Mouse (Mus musculus) intestine, embryonic 15.5 days (tissue): ENCODE results near the gene Ahcyl1. TPM values are rescaled to one million over a fixed set of nuclear protein-coding genes. Genes with fewer than 3 reads are reported as not detected.
A peak's percentile ranks its signal among the peaks of the same experiment; 100 is the strongest.

Experiments used
- ATAC-seq: fragments of 200-750 bp; cut with Nextera tagmentation; 2 replicates; pipeline ENCODE4 v1.8.0; 2017; ENCODE audit warnings: moderate TSS enrichment, moderate library complexity
- H3K27ac ChIP-seq: fragments of 300-500 bp; sonication (generic); 2 replicates; pipeline ENCODE4 v1.5.1; 2015; ENCODE audit warnings: mild to moderate bottlenecking, inconsistent platforms
- H3K27me3 ChIP-seq: fragments of 300-500 bp; sonication (generic); replicated peaks from 2 replicates; pipeline ENCODE4 v1.6.1; 2015; ENCODE audit warnings: inconsistent platforms
- H3K36me3 ChIP-seq: fragments of 300-500 bp; sonication (generic); 2 replicates; pipeline ENCODE4 v1.6.1; 2015; ENCODE audit warnings: inconsistent platforms
- H3K4me1 ChIP-seq: fragments of 300-500 bp; sonication (generic); replicated peaks from 2 replicates; pipeline ENCODE4 v1.6.1; 2015; ENCODE audit warnings: inconsistent platforms
- H3K4me2 ChIP-seq: fragments of 300-500 bp; sonication (generic); replicated peaks from 2 replicates; pipeline ENCODE4 v1.6.1; 2015; ENCODE audit warnings: mild to moderate bottlenecking, inconsistent platforms
- H3K4me3 ChIP-seq: fragments of 300-500 bp; sonication (generic); replicated peaks from 2 replicates; pipeline ENCODE4 v1.5.1; 2015; ENCODE audit warnings: inconsistent platforms
- H3K9ac ChIP-seq: fragments of 300-500 bp; sonication (generic); 2 replicates; pipeline ENCODE4 v1.6.1; 2015; ENCODE audit warnings: inconsistent platforms
- H3K9me3 ChIP-seq: fragments of 300-500 bp; sonication (generic); 2 replicates; pipeline ENCODE4 v1.6.1; 2016; ENCODE audit warnings: inconsistent platforms
- WGBS: fragments of 180-500 bp; shearing (Covaris S2); methylation state at CpG from one replicate; pipeline ENCODE4 v1.1.7; 2015; 5-methylcytosine and 5-hydroxymethylcytosine counted together
- polyA plus RNA-seq: library from polyadenylated mRNA; unstranded; fragments of >200 nt; fragmentation: Nextera tagmentation; extraction: Ambion mirVana; gene quantifications from 2 replicates; pipeline ENCODE4 v1.2.1, GENCODE M21; 2015

Gene Ahcyl1
- polyA plus RNA-seq, 1 experiment from 2014 or later, result 77.6 TPM

- H3K27me3 ChIP-seq, result no peaks in the 10 kb centered on the region
- H3K4me3 ChIP-seq, result no peak overlapping the region
- H3K36me3 ChIP-seq, result no peaks in the 10 kb centered on the region
- no peak overlapping the region for H3K9ac ChIP-seq
- peaks cover 5% of the 10 kb centered on the region; the same call in 1 of the 2 replicates for H3K4me1 ChIP-seq
- WGBS, result 88% methylated on average over 2 of the region's 2 CpGs
- H3K4me2 ChIP-seq, result no peak overlapping the region
- H3K27ac ChIP-seq, result no peak overlapping the region
- no peak for ATAC-seq
- no peaks in the 10 kb centered on the region for H3K9me3 ChIP-seq
These were observed 4.3 kb upstream of the Ahcyl1 start for GRCm38 (mm10) chr3:107700625-107701024.

- Histone ChIP-seq H3K4me1 (peaks cover 16% of the 10 kb centered on the region; the same call in 1 of the 2 replicates), H3K4me2 (peak overlapping the region; percentile 44), H3K36me3 (no peaks in the 10 kb centered on the region), H3K27me3 (no peaks in the 10 kb centered on the region), H3K27ac (no peak overlapping the region), H3K4me3 (no peak overlapping the region), H3K9ac (no peak overlapping the region), H3K9me3 (no peaks in the 10 kb centered on the region)
- peak; percentile 37 for ATAC-seq
- WGBS, result 23% methylated on average over 3 of the region's 3 CpGs
These were observed 550 bp upstream of the Ahcyl1 start for GRCm38 (mm10) chr3:107696910-107697309.

GRCm38 (mm10) chr3:107695219-107695947 lies 977 bp downstream of the Ahcyl1 start:
- Histone ChIP-seq H3K27ac (peak overlapping the region; percentile 95), H3K27me3 (no peaks in the 10 kb centered on the region), H3K4me1 (peaks cover 27% of the 10 kb centered on the region; the same call in 1 of the 2 replicates), H3K9ac (peak overlapping the region; percentile 94), H3K36me3 (no peaks in the 10 kb centered on the region), H3K4me2 (peak overlapping the region; percentile 81), H3K4me3 (peak overlapping the region; percentile 81), H3K9me3 (no peaks in the 10 kb centered on the region)
- WGBS, result 4% methylated on average over 16 of the region's 16 CpGs
- ATAC-seq, result no peak

- Histone ChIP-seq H3K4me1 (peaks cover 31% of the 10 kb centered on the region), H3K27ac (no peak overlapping the region), H3K36me3 (no peaks in the 10 kb centered on the region), H3K9me3 (no peaks in the 10 kb centered on the region), H3K4me2 (peak overlapping the region; percentile 81), H3K27me3 (no peaks in the 10 kb centered on the region), H3K9ac (peak overlapping the region; percentile 94), H3K4me3 (0 out of 2 replicates have a peak overlapping the region, but pooled peaks have one; percentile 81)
- ATAC-seq, result no peak
- 43% methylated on average over 2 of the region's 2 CpGs for WGBS
These were observed 2.0 kb downstream of the Ahcyl1 start for GRCm38 (mm10) chr3:107694256-107694900.

- Histone ChIP-seq H3K36me3 (no peaks in the 10 kb centered on the region), H3K27ac (no peak overlapping the region), H3K4me3 (no peak overlapping the region), H3K9ac (no peak overlapping the region), H3K4me2 (no peak overlapping the region), H3K27me3 (no peaks in the 10 kb centered on the region), H3K9me3 (no peaks in the 10 kb centered on the region), H3K4me1 (peaks cover 28% of the 10 kb centered on the region)
- ATAC-seq, result no peak
- 70% methylated on average over 2 of the region's 2 CpGs for WGBS
These were observed 6.0 kb downstream of the Ahcyl1 start for GRCm38 (mm10) chr3:107690366-107690765.

GRCm38 (mm10) chr3:107689245-107689644 lies 7.1 kb downstream of the Ahcyl1 start:
- no peaks in the 10 kb centered on the region for H3K36me3 ChIP-seq
- ATAC-seq, result peak; percentile 52; the same call in 1 of the 2 replicates
- no peak overlapping the region for H3K27ac ChIP-seq
- no peaks in the 10 kb centered on the region for H3K9me3 ChIP-seq
- peaks cover 19% of the 10 kb centered on the region for H3K4me1 ChIP-seq
- no peak overlapping the region for H3K4me3 ChIP-seq
- H3K4me2 ChIP-seq, result no peak overlapping the region
- no peak overlapping the region for H3K9ac ChIP-seq
- no peaks in the 10 kb centered on the region for H3K27me3 ChIP-seq

GRCm38 (mm10) chr3:107688236-107688635 lies 8.1 kb downstream of the Ahcyl1 start:
- Histone ChIP-seq H3K4me3 (no peak overlapping the region), H3K9ac (no peak overlapping the region), H3K27ac (no peak overlapping the region), H3K9me3 (no peaks in the 10 kb centered on the region), H3K4me2 (no peak overlapping the region), H3K27me3 (no peaks in the 10 kb centered on the region), H3K4me1 (peaks cover 16% of the 10 kb centered on the region), H3K36me3 (no peaks in the 10 kb centered on the region)
- WGBS, result 74% methylated on average over 1 of the region's 1 CpGs
- no peak for ATAC-seq

GRCm38 (mm10) chr3:107686276-107686977 lies 9.9 kb downstream of the Ahcyl1 start:
- Histone ChIP-seq H3K4me1 (peaks cover 15% of the 10 kb centered on the region), H3K4me3 (no peak overlapping the region), H3K4me2 (no peak overlapping the region), H3K27me3 (no peaks in the 10 kb centered on the region), H3K9me3 (no peaks in the 10 kb centered on the region), H3K36me3 (no peaks in the 10 kb centered on the region), H3K9ac (no peak overlapping the region), H3K27ac (no peak overlapping the region)
- 88% methylated on average over 3 of the region's 3 CpGs for WGBS
- ATAC-seq, result no peak

GRCm38 (mm10) chr3:107685652-107686051 lies 10.7 kb downstream of the Ahcyl1 start:
- ATAC-seq, result no peak
- Histone ChIP-seq H3K4me1 (peaks cover 14% of the 10 kb centered on the region), H3K27me3 (no peaks in the 10 kb centered on the region), H3K27ac (no peak overlapping the region), H3K9me3 (no peaks in the 10 kb centered on the region), H3K9ac (no peak overlapping the region), H3K4me3 (no peak overlapping the region), H3K36me3 (no peaks in the 10 kb centered on the region), H3K4me2 (no peak overlapping the region)
- 79% methylated on average over 2 of the region's 2 CpGs for WGBS

GRCm38 (mm10) chr3:107683587-107683986 lies 12.8 kb downstream of the Ahcyl1 start:
- Histone ChIP-seq H3K4me1 (peaks cover 6% of the 10 kb centered on the region), H3K27me3 (no peaks in the 10 kb centered on the region), H3K27ac (no peak overlapping the region), H3K4me3 (no peak overlapping the region), H3K36me3 (no peaks in the 10 kb centered on the region), H3K4me2 (no peak overlapping the region), H3K9me3 (no peaks in the 10 kb centered on the region), H3K9ac (no peak overlapping the region)
- no peak for ATAC-seq
- 90% methylated on average over 1 of the region's 1 CpGs for WGBS

GRCm38 (mm10) chr3:107680790-107681576 lies 15.4 kb downstream of the Ahcyl1 start:
- Histone ChIP-seq H3K36me3 (no peaks in the 10 kb centered on the region), H3K4me2 (no peak overlapping the region), H3K9ac (no peak overlapping the region), H3K27ac (peak overlapping the region; percentile 52), H3K27me3 (no peaks in the 10 kb centered on the region), H3K4me1 (peaks cover 6% of the 10 kb centered on the region), H3K4me3 (no peak overlapping the region), H3K9me3 (no peaks in the 10 kb centered on the region)
- ATAC-seq, result peak; percentile 73
- WGBS, result 29% methylated on average over 7 of the region's 7 CpGs

GRCm38 (mm10) chr3:107671509-107671908 lies 24.9 kb downstream of the Ahcyl1 start:
- Histone ChIP-seq H3K36me3 (peaks cover 37% of the 10 kb centered on the region), H3K4me2 (no peak overlapping the region), H3K27me3 (no peaks in the 10 kb centered on the region), H3K9ac (no peak overlapping the region), H3K27ac (no peak overlapping the region), H3K4me1 (no peaks in the 10 kb centered on the region), H3K9me3 (no peaks in the 10 kb centered on the region), H3K4me3 (no peak overlapping the region)
- WGBS, result 92% methylated on average over 2 of the region's 2 CpGs
- no peak for ATAC-seq
